Mouse (Mus musculus) hindbrain, embryonic 10.5 days (tissue): ENCODE measurements at regions not wholly inside any gene's neighbourhood (a gene's known extent, or its start where the extent isn't known, plus 50 kb on each side); places are given as distances from the start of the nearest gene placed in this dataset.
"Not testable (repeated sequence)": the region's sequence is repeated elsewhere in the genome, so short reads cannot be mapped to it uniquely, and the experiment has no call there.

Experiments used
- DNase-seq: peaks from one replicate; pipeline ENCODE4 v3.0.0-alpha.2; 2017; ENCODE audit warnings: low spot score
- H3K27ac ChIP-seq: fragments of 300-500 bp; sonication (generic); 2 replicates; pipeline ENCODE4 v1.5.1; 2016; ENCODE audit warnings: mild to moderate bottlenecking, moderate library complexity
- H3K27me3 ChIP-seq: fragments of 300-500 bp; sonication (generic); 2 replicates; pipeline ENCODE4 v1.6.1; 2016; ENCODE audit warnings: mild to moderate bottlenecking; ENCODE audit not compliant: poor library complexity, insufficient read depth, severe bottlenecking
- H3K36me3 ChIP-seq: fragments of 300-500 bp; sonication (generic); 2 replicates; pipeline ENCODE4 v1.6.1; 2016; ENCODE audit warnings: mild to moderate bottlenecking, moderate library complexity
- H3K4me1 ChIP-seq: fragments of 300-500 bp; sonication (generic); replicated peaks from 2 replicates; pipeline ENCODE4 v1.6.1; 2016; ENCODE audit warnings: mild to moderate bottlenecking
- H3K4me3 ChIP-seq: fragments of 300-500 bp; sonication (generic); 2 replicates; pipeline ENCODE4 v1.5.1; 2016; ENCODE audit warnings: mild to moderate bottlenecking, moderate library complexity
- H3K9me3 ChIP-seq: fragments of 300-500 bp; sonication (generic); 2 replicates; pipeline ENCODE4 v1.6.1; 2016; ENCODE audit warnings: mild to moderate bottlenecking, moderate library complexity
- WGBS: fragments of 180-500 bp; shearing (Covaris S2); methylation state at CpG from one replicate; pipeline ENCODE4 v1.1.7; 2016; 5-methylcytosine and 5-hydroxymethylcytosine counted together

DNA sequence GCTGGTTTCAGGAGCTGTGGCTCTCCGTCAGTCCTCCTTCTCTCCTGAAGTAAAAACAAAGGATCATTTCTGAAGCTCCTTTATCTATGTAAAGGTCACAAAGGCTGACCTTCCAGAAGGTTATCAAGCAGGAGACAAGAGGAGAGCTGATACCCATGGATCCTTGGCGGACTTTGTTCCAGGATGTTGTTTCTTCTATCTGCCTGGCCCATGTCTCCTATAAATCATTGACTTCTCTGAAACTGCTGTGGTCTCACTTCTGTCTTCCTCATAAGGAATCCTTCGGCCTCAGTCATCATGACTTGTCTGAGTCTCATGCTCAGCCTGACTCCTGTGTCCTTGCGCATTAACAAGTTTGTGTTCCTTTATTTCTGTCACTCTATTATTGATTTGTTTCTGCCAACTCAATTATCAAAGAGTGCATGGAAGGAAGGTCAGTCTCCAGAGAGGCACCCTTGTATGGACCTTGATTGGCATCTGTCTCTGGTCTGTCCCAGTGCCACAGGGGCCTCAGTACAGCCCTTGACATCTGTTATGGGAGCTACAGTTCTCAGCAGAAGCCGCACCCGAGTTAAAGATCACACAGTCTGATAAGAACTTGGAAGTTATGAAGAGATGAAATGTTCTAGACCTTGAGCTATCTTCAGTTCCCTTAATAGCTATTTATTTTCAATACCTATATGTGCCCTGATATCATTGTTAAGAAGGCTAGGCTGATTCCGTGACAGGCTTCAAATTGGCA is 53.2 kb upstream of the Dazl start:
- Histone ChIP-seq H3K27me3 (no peaks in the 10 kb centered on the region), H3K4me3 (no peak overlapping the region), H3K27ac (no peak overlapping the region), H3K9me3 (no peaks in the 10 kb centered on the region), H3K4me1 (no peaks in the 10 kb centered on the region), H3K36me3 (no peaks in the 10 kb centered on the region)
- 85% methylated on average over 7 of the region's 7 CpGs for WGBS
- DNase-seq, result no peak

GRCm38 (mm10) chr17:50353818-50354217 is 60.4 kb upstream of the Dazl start:
- not testable (repeated sequence) for H3K4me3 ChIP-seq, H3K27ac ChIP-seq, H3K4me1 ChIP-seq, H3K36me3 ChIP-seq, H3K27me3 ChIP-seq, H3K9me3 ChIP-seq, DNase-seq
- 61% methylated on average over 2 of the region's 2 CpGs for WGBS

DNA sequence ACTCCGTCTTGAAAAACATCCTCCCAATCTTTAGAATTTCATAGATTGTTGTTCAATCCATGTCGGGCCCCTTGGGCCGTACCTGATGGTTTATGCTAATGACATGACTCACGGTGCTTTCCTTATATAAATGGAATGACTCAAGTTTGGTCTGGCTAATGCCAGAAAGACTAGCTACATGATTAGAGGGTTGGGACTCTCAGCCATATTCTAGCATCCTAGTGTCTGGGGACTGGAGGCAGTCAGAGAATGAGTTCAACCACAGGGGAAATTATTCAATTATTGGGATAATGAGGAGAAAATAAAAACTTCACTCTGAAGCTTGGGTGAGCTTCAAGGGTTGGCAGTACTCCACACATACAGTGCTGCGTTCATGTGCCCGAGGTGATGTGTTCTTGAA is 60.9 kb upstream of the Dazl start:
- no peak for DNase-seq

GRCm38 (mm10) chr17:50361657-50362233 is 68.3 kb upstream of the Dazl start:
- Histone ChIP-seq H3K4me3 (no peak overlapping the region), H3K27ac (no peak overlapping the region), H3K4me1 (no peaks in the 10 kb centered on the region), H3K9me3 (no peaks in the 10 kb centered on the region), H3K36me3 (no peaks in the 10 kb centered on the region), H3K27me3 (no peaks in the 10 kb centered on the region)
- 84% methylated on average over 9 of the region's 9 CpGs for WGBS
- DNase-seq, result no peak

More for the DNA sequence above, 60.9 kb upstream of the Dazl start:
- Histone ChIP-seq H3K4me3 (no peak overlapping the region), H3K36me3 (no peaks in the 10 kb centered on the region), H3K27me3 (no peaks in the 10 kb centered on the region), H3K27ac (no peak overlapping the region), H3K4me1 (no peaks in the 10 kb centered on the region), H3K9me3 (no peaks in the 10 kb centered on the region)
- WGBS, result 90% methylated on average over 6 of the region's 6 CpGs

DNA sequence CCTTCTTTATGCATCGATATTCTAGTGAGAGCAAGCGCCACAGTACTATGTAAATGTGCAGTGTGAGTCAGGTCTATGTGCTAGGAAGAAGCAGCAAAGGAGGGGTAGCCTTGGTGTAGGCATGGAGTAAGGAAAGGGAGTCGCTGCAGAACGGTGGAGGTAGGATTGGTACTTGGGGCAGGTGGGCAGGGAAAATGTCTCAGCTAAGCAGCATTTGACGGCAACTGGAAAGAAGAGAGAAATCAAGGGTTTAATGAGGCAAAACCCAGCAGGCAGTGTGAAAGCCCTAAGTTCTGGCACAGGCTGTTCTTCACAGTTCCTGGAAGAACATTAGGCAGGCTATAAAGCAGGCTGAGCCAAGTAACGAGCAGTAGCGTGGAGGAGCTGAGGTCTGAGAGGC is 72.0 kb upstream of the Dazl start:
- H3K4me1 ChIP-seq, result no peaks in the 10 kb centered on the region
- H3K9me3 ChIP-seq, result no peaks in the 10 kb centered on the region
- no peaks in the 10 kb centered on the region for H3K36me3 ChIP-seq
- H3K27me3 ChIP-seq, result no peaks in the 10 kb centered on the region
- H3K27ac ChIP-seq, result no peak overlapping the region
- H3K4me3 ChIP-seq, result no peak overlapping the region
- WGBS, result 92% methylated on average over 7 of the region's 7 CpGs
- DNase-seq, result no peak

GRCm38 (mm10) chr17:50366181-50366580 is 72.7 kb upstream of the Dazl start:
- Histone ChIP-seq H3K27ac (no peak overlapping the region), H3K9me3 (no peaks in the 10 kb centered on the region), H3K27me3 (no peaks in the 10 kb centered on the region), H3K4me1 (no peaks in the 10 kb centered on the region), H3K4me3 (no peak overlapping the region), H3K36me3 (no peaks in the 10 kb centered on the region)
- WGBS, result 77% methylated on average over 5 of the region's 5 CpGs
- no peak for DNase-seq

GRCm38 (mm10) chr17:50369216-50369875 is 75.9 kb upstream of the Dazl start:
- H3K4me1 ChIP-seq, result no peaks in the 10 kb centered on the region
- no peak for DNase-seq
- no peaks in the 10 kb centered on the region for H3K36me3 ChIP-seq
- WGBS, result 87% methylated on average over 6 of the region's 6 CpGs
- H3K27me3 ChIP-seq, result no peaks in the 10 kb centered on the region
- no peak overlapping the region for H3K27ac ChIP-seq
- no peaks in the 10 kb centered on the region for H3K9me3 ChIP-seq
- no peak overlapping the region for H3K4me3 ChIP-seq

DNA sequence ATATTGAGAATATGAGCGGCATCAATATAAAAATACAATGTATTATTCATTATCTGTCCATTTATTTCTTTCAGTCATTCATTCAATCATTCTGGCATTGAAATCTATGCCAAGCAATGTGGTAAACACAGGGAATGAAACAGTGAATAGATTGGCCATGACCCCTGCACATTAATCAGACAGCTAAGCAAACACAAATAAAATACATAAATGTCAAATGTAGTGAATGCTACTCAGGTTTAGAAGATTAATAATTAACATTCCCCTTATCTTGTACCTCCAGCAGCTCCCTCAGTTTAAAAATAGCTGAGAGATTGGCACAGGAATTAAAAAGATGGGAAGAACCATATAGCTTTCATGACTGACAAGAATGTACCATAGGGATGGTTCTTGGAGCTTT is 77.0 kb upstream of the Dazl start:
- H3K27ac ChIP-seq, result no peak overlapping the region
- no peaks in the 10 kb centered on the region for H3K4me1 ChIP-seq
- DNase-seq, result no peak
- H3K36me3 ChIP-seq, result no peaks in the 10 kb centered on the region
- H3K4me3 ChIP-seq, result no peak overlapping the region
- WGBS, result 90% methylated on average over 1 of the region's 1 CpGs
- no peaks in the 10 kb centered on the region for H3K27me3 ChIP-seq
- H3K9me3 ChIP-seq, result no peaks in the 10 kb centered on the region

- Histone ChIP-seq H3K4me3 (no peak overlapping the region), H3K36me3 (no peaks in the 10 kb centered on the region), H3K9me3 (no peaks in the 10 kb centered on the region), H3K27me3 (no peaks in the 10 kb centered on the region), H3K4me1 (no peaks in the 10 kb centered on the region), H3K27ac (no peak overlapping the region)
- 87% methylated on average over 5 of the region's 5 CpGs for WGBS
- no peak for DNase-seq
These were observed 80.2 kb upstream of the Dazl start for GRCm38 (mm10) chr17:50373496-50374141.

DNA sequence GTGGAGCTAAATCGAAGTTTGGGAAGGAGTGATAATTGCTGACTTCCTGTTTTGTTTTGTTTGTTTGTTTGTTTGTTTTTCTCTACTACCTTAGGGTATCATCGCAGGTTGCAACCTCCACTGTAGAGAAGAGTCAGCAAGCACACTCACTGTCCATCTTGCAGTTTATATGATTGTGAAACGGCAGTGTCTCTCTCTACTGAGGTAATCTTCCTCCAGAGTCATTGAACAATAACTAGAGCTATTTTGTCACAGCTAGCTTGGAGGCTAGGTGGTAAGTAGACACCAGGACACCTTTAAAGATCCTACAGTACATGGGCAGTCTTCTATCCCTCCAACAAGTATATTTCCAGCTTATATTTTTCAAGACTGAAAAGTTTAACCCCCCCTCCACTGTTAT is 82.0 kb upstream of the Dazl start:
- Histone ChIP-seq H3K4me3 (no peak overlapping the region), H3K27ac (no peak overlapping the region), H3K27me3 (no peaks in the 10 kb centered on the region), H3K36me3 (no peaks in the 10 kb centered on the region), H3K9me3 (no peaks in the 10 kb centered on the region), H3K4me1 (no peaks in the 10 kb centered on the region)
- DNase-seq, result no peak
- WGBS, result 80% methylated on average over 3 of the region's 3 CpGs

- 93% methylated on average over 8 of the region's 8 CpGs for WGBS
- no peaks in the 10 kb centered on the region for H3K36me3 ChIP-seq
- H3K9me3 ChIP-seq, result no peaks in the 10 kb centered on the region
- no peaks in the 10 kb centered on the region for H3K27me3 ChIP-seq
- H3K27ac ChIP-seq, result no peak overlapping the region
- no peak for DNase-seq
- H3K4me1 ChIP-seq, result no peaks in the 10 kb centered on the region
- H3K4me3 ChIP-seq, result no peak overlapping the region
These were observed 83.3 kb upstream of the Dazl start for GRCm38 (mm10) chr17:50376708-50377107.

DNA sequence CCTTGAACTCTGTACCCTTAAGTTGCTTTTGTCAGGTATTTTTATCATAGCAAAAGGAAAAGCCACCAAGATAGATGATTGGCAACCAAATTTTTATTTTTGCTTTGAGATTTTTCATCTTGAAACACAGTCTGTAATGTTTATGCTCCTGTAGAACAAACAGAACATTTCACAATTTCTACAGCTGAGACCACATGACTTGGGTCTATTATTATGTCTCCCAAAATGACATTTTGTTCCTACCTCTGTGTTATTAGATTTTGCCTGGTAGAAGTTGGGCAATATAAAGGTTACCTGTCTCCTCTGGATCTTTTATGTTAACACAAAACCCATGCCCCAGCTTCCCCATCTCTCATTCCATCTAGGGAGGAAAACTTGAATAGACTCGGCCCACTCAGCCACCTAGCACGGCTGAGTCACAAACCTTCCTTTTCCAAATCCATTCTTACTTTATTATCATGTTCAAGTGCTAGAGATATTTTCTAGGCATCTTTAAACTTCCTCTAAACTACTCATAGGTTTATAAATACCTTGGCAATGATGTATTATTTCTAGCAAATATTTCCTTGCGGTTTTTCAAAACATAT is 84.8 kb upstream of the Dazl start:
- Histone ChIP-seq H3K36me3 (no peaks in the 10 kb centered on the region), H3K27me3 (no peaks in the 10 kb centered on the region), H3K4me1 (no peaks in the 10 kb centered on the region), H3K27ac (no peak overlapping the region), H3K4me3 (no peak overlapping the region), H3K9me3 (no peaks in the 10 kb centered on the region)
- WGBS, result 95% methylated on average over 3 of the region's 3 CpGs
- no peak for DNase-seq
